Mouse (Mus musculus) hindlimb bud, embryonic 11.5 days (tissue): Measurements from ENCODE around the gene Arhgef15.

ENCODE experiments used
- DNase-seq: peaks from one replicate; pipeline ENCODE4 v3.0.0-alpha.2; 2012; ENCODE audit warnings: low read depth, low spot score; ENCODE audit errors: extremely low spot score

The Arhgef15 gene

DNA sequence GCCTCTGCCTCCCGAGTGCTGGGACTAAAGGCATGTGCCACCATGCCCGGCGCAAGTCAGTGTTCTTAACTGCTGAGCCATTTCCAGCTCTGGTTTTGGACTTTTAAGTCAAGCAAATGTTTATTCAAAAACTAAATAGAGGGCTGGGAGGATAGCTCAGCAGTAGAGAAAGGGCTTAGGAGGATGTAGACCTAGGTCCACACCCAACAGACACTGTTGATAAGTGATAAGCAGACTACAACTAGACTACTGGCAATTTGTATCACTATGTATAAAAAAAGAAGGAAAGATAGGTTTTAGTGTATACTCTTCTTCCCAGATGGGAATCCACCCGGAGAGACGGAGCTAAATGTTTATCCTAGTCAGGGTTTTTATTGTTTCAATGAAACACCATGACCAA lies 61.0 kb downstream of the Arhgef15 start:
- no peak for DNase-seq

GRCm38 (mm10) chr11:68893911-68894464 lies 63.3 kb downstream of the Arhgef15 start:
- no peak for DNase-seq
